Mouse (Mus musculus): ENCODE results near the gene Slc7a6os.

DNA sequence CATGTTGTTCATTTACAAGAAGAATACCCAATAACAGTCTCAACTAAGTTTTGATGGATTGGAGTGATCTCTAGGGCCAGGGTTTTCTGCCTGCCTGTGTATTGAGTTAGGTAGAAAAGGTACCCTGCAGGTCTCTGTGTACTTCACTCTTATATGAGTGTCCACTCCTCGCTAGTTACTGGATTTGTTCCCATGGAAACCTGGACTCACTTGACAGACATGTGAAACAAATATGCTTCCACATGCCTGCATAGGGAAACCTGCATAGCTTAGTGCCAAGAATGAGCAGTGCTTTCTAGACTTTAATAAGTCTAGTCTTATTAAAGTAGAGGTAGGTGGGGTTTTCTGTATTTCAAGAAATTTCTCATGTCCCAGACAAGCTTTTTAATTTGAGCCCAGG is 33.8 kb downstream of the Slc7a6os start:
- TF ChIP-seq CTCF (conservative IDR thresholded peaks at IDR 0.05; ENCODE audit: insufficient read depth, insufficient read length, low read depth, low read length) (no peak), POLR2A (IDR thresholded peaks at IDR 0.05; ENCODE audit: low read depth, low read length) (no peak)

All from kidney, adult 2 months (tissue).